In the genomic region with DNA sequence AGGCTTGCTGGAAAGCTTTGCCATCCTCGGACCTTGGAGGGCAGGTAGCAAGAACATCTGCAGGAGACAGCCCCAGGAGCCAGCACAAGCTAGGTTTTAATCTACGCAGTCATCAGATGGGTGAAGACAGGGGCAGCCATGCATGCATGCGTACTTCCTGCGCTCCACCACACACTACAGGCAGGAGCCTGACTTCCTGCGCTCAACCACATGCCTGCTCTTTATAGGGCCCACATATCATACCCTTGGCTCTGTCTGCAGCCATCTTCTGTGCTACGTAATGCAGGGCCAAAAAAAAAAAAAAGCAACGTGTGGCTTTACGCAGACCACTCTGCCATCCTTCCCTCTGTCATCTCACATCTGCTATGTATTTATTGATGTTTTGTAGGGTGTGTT, we compare ENCODE assay signal across 9 mouse cellular contexts. TPM values are rescaled to one million over a fixed set of nuclear protein-coding genes. Genes with fewer than 3 reads are reported as not detected.
A peak's percentile ranks its signal among the peaks of the same experiment; 100 is the strongest.
DNase-seq lines count a peak whose midpoint lies in the region; ATAC-seq and TF ChIP-seq lines count a peak whose summit lies in the region.
"Had no signal": no experiment of that assay in that cellular context is flagged by ENCODE, and none has a peak within 500 bp of the region (broad histone marks: within the 10 kb centered on the region; RNA-seq: fewer than 3 reads in every experiment).

No protein-coding gene starts in this region.

- no peak overlapping the region for H3K4me3 ChIP-seq in cerebellum, adult 2 months (replicated peaks; ENCODE audit: insufficient read depth, low read depth, low read length)
- no peak overlapping the region for H3K4me3 ChIP-seq in forebrain, embryonic 16.5 days (replicated peaks; ENCODE audit: low read length)
- H3K4me3 ChIP-seq: heart, embryonic 13.5 days had no signal

- 14% methylated on average over 8 of the region's 8 CpGs for WGBS in cerebellum, adult 2 months
- WGBS in forebrain, embryonic 16.5 days = 68% methylated on average over 8 of the region's 8 CpGs

- TF ChIP-seq POLR2A in cerebellum, adult 2 months (IDR thresholded peaks at IDR 0.05; ENCODE audit: borderline replicate concordance, insufficient read depth, low read length) = no peak

- no peak overlapping the region for H3K9ac ChIP-seq in forebrain, embryonic 16.5 days (replicated peaks; ENCODE audit: low read depth, low read length)
- H3K9ac ChIP-seq: heart, embryonic 13.5 days had no signal

- H3K9me3 ChIP-seq in forebrain, embryonic 16.5 days (ENCODE audit: control insufficient read depth, low read length) = no peaks in the 10 kb centered on the region
- H3K9me3 ChIP-seq: heart, embryonic 13.5 days had no signal

- DNase-seq in cerebellum, adult 2 months = no peak
- peak; percentile 95 for DNase-seq in A20 (ENCODE audit: low read depth, low spot score)
- DNase-seq in urinary bladder, postnatal 36 days (ENCODE audit: low spot score in 2 of 2) = no peak
- no peak for DNase-seq in layer of hippocampus, adult 9-10 months (ENCODE audit: low spot score)
- DNase-seq in cerebellum, adult 9-11 months = no peak

- no peak for TF ChIP-seq CTCF in cerebellum, adult 2 months (IDR thresholded peaks at IDR 0.05; ENCODE audit: borderline replicate concordance, insufficient read depth, low read depth, low read length)

- no peak for ATAC-seq in cerebellum, adult (ENCODE audit: insufficient number of reproducible peaks, low FRiP score, low TSS enrichment)
- ATAC-seq in forebrain, embryonic 16.5 days = peak; percentile 47
- ATAC-seq in monocyte, adult 5-6 weeks (replicated peaks; ENCODE audit: insufficient number of reproducible peaks, low FRiP score, low TSS enrichment, poor library complexity, severe bottlenecking) = peak; percentile 46

- peak overlapping the region; percentile 84 for H3K27ac ChIP-seq in cerebellum, adult 2 months (ENCODE audit: insufficient read depth, low read length)
- no peak overlapping the region for H3K27ac ChIP-seq in forebrain, embryonic 16.5 days (ENCODE audit: low read length)

- peaks cover 70% of the 10 kb centered on the region for H3K4me1 ChIP-seq in cerebellum, adult 2 months (ENCODE audit: control insufficient read depth, insufficient read depth, low read length)
- H3K4me1 ChIP-seq in forebrain, embryonic 16.5 days (replicated peaks; ENCODE audit: control insufficient read depth, insufficient read depth, low read length) = peaks cover 22% of the 10 kb centered on the region

- no peaks in the 10 kb centered on the region for H3K27me3 ChIP-seq in cerebellum, adult 2 months (ENCODE audit: control insufficient read depth, insufficient read depth, low read length)
- H3K27me3 ChIP-seq in forebrain, embryonic 16.5 days (replicated peaks; ENCODE audit: control insufficient read depth, insufficient read depth, low read length) = no peaks in the 10 kb centered on the region
- H3K27me3 ChIP-seq: heart, embryonic 13.5 days had no signal

- H3K4me2 ChIP-seq in forebrain, embryonic 16.5 days (ENCODE audit: low read length) = no peak overlapping the region
- H3K4me2 ChIP-seq: heart, embryonic 13.5 days had no signal

- no peaks in the 10 kb centered on the region for H3K36me3 ChIP-seq in forebrain, embryonic 16.5 days (ENCODE audit: control insufficient read depth, insufficient read depth)

RNA-seq across cellular contexts. Expression of a gene that starts 32.6 kb away (rescaled TPM):
- polyA plus RNA-seq in cerebellum, adult 2 months (2012; rRNA removed) = 38.7 and 41.1 TPM in 2 replicates
- polyA plus RNA-seq in forebrain, embryonic 16.5 days (2015; fragmentation: Nextera tagmentation; extraction: Ambion mirVana) = 27.2 and 32.6 TPM in 2 replicates
- 5.3 to 18.6 TPM (median 16.5 TPM) in 3 replicates for total RNA-seq in monocyte, adult 5-6 weeks (2017)
